8 mouse cellular contexts compared by ENCODE assay signal in the genomic region with DNA sequence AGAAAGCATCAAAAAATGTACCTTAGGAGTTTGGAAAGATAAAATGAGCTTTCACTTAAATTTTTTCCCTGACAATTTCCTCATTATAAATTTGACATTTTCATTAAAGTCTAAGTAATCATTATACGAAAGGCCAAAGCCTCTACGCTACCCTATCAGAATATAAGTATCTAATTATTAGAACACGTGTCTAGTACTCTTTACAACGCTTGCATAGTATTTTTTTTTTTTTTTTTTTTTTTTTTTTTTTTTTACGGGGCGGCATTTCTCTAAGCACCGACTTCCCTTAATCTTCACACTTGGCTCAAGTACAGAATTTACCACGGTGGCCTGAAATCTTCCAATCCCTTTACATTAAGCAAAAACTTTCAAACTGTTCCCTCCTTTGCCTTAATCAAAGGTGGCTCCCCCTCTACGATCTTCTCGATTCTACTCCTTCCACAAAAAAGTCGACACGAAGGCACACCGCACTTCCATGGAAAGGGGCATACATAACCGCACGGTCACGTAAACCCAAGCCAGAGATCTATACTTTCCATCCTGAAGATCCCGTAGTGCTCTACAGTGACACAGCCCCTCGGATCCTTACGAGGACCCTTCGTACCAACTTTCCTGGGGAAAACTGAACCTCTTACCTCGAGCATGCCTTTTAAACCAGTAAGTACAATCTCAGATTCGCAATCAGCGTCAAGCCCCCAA. TPM values are rescaled to one million over a fixed set of nuclear protein-coding genes. Genes with fewer than 3 reads are reported as not detected.
DNase-seq lines count a peak whose midpoint lies in the region; ATAC-seq and TF ChIP-seq lines count a peak whose summit lies in the region.

No protein-coding gene starts in this region.

- no peak for ATAC-seq in heart, embryonic 12.5 days (ENCODE audit: insufficient number of reproducible peaks, low FRiP score)
- no peak for ATAC-seq in liver, embryonic 16.5 days (ENCODE audit: low read depth)
- ATAC-seq in megakaryocyte-erythroid progenitor cell, adult 5-6 weeks (replicated peaks; ENCODE audit: low FRiP score, low TSS enrichment, poor library complexity, severe bottlenecking), result no peak

- H3K27ac ChIP-seq in liver, adult 2 months (replicated peaks; ENCODE audit: insufficient read depth, low read depth, low read length), result peak overlapping the region; percentile 50
- H3K27ac ChIP-seq in heart, embryonic 12.5 days (ENCODE audit: poor library complexity, severe bottlenecking), result peak overlapping the region; percentile 100
- peak overlapping the region; percentile 98 for H3K27ac ChIP-seq in liver, embryonic 16.5 days (ENCODE audit: low read length)

- TF ChIP-seq POLR2A in liver, adult 2 months (IDR thresholded peaks at IDR 0.05; ENCODE audit: extremely low read depth, insufficient read depth, low read length), result no peak

- peak overlapping the region; percentile 81 for H3K4me2 ChIP-seq in heart, embryonic 12.5 days
- peak overlapping the region; percentile 80 for H3K4me2 ChIP-seq in liver, embryonic 16.5 days (ENCODE audit: low read depth, low read length)

- peak overlapping the region; percentile 86 for H3K4me3 ChIP-seq in liver, adult 2 months (ENCODE audit: insufficient read depth, low read depth, low read length)
- H3K4me3 ChIP-seq in heart, embryonic 12.5 days, result peak overlapping the region; percentile 78
- H3K4me3 ChIP-seq in liver, embryonic 16.5 days (ENCODE audit: low read depth, low read length), result peak overlapping the region; percentile 84

- H3K4me1 ChIP-seq in liver, adult 2 months (ENCODE audit: control insufficient read depth, insufficient read depth, low read length), result peaks cover 7% of the 10 kb centered on the region; the same call in 1 of the 2 replicates
- peaks cover 11% of the 10 kb centered on the region for H3K4me1 ChIP-seq in heart, embryonic 12.5 days (replicated peaks)
- H3K4me1 ChIP-seq in liver, embryonic 16.5 days (ENCODE audit: control insufficient read depth, low read depth, low read length), result peaks cover 16% of the 10 kb centered on the region

- under 1% methylated on average over 23 of the region's 23 CpGs for WGBS in liver, adult 2 months
- WGBS in heart, embryonic 12.5 days, result 4% methylated on average over 23 of the region's 23 CpGs
- 4% methylated on average over 23 of the region's 23 CpGs for WGBS in liver, embryonic 16.5 days (ENCODE audit: insufficient replicate concordance)

- no peak for TF ChIP-seq CTCF in liver, adult 2 months (IDR thresholded peaks at IDR 0.05; ENCODE audit: low read depth, low read length)

- peaks cover 18% of the 10 kb centered on the region for H3K36me3 ChIP-seq in liver, adult 2 months (ENCODE audit: control insufficient read depth, insufficient read depth, low read length)
- H3K36me3 ChIP-seq in heart, embryonic 12.5 days, result peaks cover 22% of the 10 kb centered on the region
- H3K36me3 ChIP-seq in liver, embryonic 16.5 days (ENCODE audit: control insufficient read depth, insufficient read depth), result peaks cover 19% of the 10 kb centered on the region

- H3K79me2 ChIP-seq in liver, adult 2 months (ENCODE audit: control insufficient read depth, insufficient read depth, low read length), result peaks cover 25% of the 10 kb centered on the region

- H3K27me3 ChIP-seq in liver, adult 2 months (ENCODE audit: control insufficient read depth, insufficient read depth, low read length), result no peaks in the 10 kb centered on the region
- no peaks in the 10 kb centered on the region for H3K27me3 ChIP-seq in heart, embryonic 12.5 days (replicated peaks)
- H3K27me3 ChIP-seq in liver, embryonic 16.5 days (ENCODE audit: control insufficient read depth, insufficient read depth, low read depth, low read length), result no peaks in the 10 kb centered on the region

- H3K9ac ChIP-seq in liver, adult 2 months (ENCODE audit: low read depth, low read length), result peak overlapping the region; percentile 87
- peak overlapping the region; percentile 93 for H3K9ac ChIP-seq in heart, embryonic 12.5 days
- H3K9ac ChIP-seq in liver, embryonic 16.5 days (ENCODE audit: low read depth, low read length), result peak overlapping the region; percentile 92

- H3K9me3 ChIP-seq in heart, embryonic 12.5 days (replicated peaks), result no peaks in the 10 kb centered on the region
- H3K9me3 ChIP-seq in liver, embryonic 16.5 days (replicated peaks; ENCODE audit: control insufficient read depth, low read length), result no peaks in the 10 kb centered on the region

- DNase-seq in liver, adult 2 months (ENCODE audit: extremely low read depth, low read depth, low spot score), result peak; percentile 36
- DNase-seq in liver, result no peak
- DNase-seq in brain, adult 2 months (ENCODE audit: low read depth, low spot score), result peak; percentile 14
- DNase-seq in frontal cortex, postnatal 14 days (ENCODE audit: low spot score in 2 of 2), result no peak
- no peak for DNase-seq in cerebellum, postnatal 4 days (ENCODE audit: low spot score in 2 of 2)

RNA-seq across cellular contexts. Expression of a gene that starts 1.2 kb away (rescaled TPM):
- total RNA-seq in liver, adult 2 months (2014; rRNA removed), result 30.7 and 43.5 TPM in 2 replicates
- polyA plus RNA-seq in liver, adult 2 months (2012; rRNA removed), result 10.7 and 16.1 TPM in 2 replicates
- polyA plus RNA-seq in heart, embryonic 12.5 days (2016; fragmentation: Nextera tagmentation; extraction: Ambion mirVana), result 51.3 and 51.9 TPM in 2 replicates
- polyA plus RNA-seq in liver, embryonic 16.5 days (2015; fragmentation: Nextera tagmentation; extraction: Ambion mirVana), result 25.7 and 26.2 TPM in 2 replicates
- total RNA-seq in megakaryocyte-erythroid progenitor cell, adult 5-6 weeks (2014; fragmentation: Nextera tagmentation), result 97.7 and 117 TPM in 2 replicates
- total RNA-seq in megakaryocyte-erythroid progenitor cell, adult 5-6 weeks (2017), result 131 and 152 TPM in 2 replicates

RNA-seq across cellular contexts. Expression of a gene that starts 38.6 kb away (rescaled TPM):
- 53.6 and 55.2 TPM in 2 replicates for total RNA-seq in liver, adult 2 months (2014; rRNA removed)
- polyA plus RNA-seq in liver, adult 2 months (2012; rRNA removed), result 44.1 and 45.0 TPM in 2 replicates
- 112 TPM in 2 replicates for polyA plus RNA-seq in heart, embryonic 12.5 days (2016; fragmentation: Nextera tagmentation; extraction: Ambion mirVana)
- polyA plus RNA-seq in liver, embryonic 16.5 days (2015; fragmentation: Nextera tagmentation; extraction: Ambion mirVana), result 48.2 and 59.3 TPM in 2 replicates
- 78.2 and 103 TPM in 2 replicates for total RNA-seq in megakaryocyte-erythroid progenitor cell, adult 5-6 weeks (2014; fragmentation: Nextera tagmentation)
- 129 and 134 TPM in 2 replicates for total RNA-seq in megakaryocyte-erythroid progenitor cell, adult 5-6 weeks (2017)

Comparison
In these comparisons a context has a peak if more than half of its experiments do, and no peak if none do; other contexts are left out.
1. DNase-seq: peak in liver, adult 2 months (single experiment) and brain, adult 2 months (single experiment); none in liver (single experiment), frontal cortex, postnatal 14 days (0 of 2) and cerebellum, postnatal 4 days (0 of 2).
2. H3K27ac ChIP-seq: peak in every context shown above with its lines; median percentile 100 in heart, embryonic 12.5 days; 98 in liver, embryonic 16.5 days; 50 in liver, adult 2 months.
3. Peak in every context shown above with its lines, with median percentiles within 50 percentile points of each other: H3K4me3 ChIP-seq and H3K9ac ChIP-seq.